Mouse (Mus musculus) spleen, postnatal 4 days (tissue): ENCODE measurements around the gene Ncbp3.

Experiments used
- DNase-seq, 2 experiments: peaks; one replicate each; pipeline ENCODE4 v3.0.0; 2022; ENCODE audit warnings: low spot score in 2 of 2

The Ncbp3 gene

GRCm38 (mm10) chr11:73047542-73047996 is at the start of gene Ncbp3:
Gene Ncbp3, plus strand, starts transcription at chr11:73047783.
- DNase-seq: peak; percentile 99

DNA sequence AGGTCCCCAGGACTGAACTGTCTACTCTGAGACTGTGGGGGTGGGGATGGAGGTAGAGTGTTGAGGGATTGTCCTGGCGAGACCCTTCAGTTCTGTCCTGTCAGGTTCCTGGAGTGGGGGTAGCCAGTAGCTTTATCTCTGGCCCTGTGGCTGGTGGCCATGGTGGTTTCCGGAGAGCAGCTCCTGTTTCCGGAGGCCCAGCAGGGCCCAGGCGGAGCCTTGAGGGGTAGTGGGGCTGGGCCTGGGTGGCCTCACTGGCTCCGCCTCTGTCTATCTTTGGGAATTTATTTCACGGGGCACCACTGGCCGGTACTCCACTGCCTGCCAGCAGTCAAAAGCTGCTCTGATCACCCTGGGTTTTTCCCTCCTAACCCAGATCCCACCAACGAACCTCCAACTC is 48.8 kb upstream of the Ncbp3 start, which contains the start of gene P2rx1:
P2rx1 (plus strand) TSS at position 333 of the 400 bp plus-strand sequence.
- DNase-seq: peak; percentile 50 to 75

DNA sequence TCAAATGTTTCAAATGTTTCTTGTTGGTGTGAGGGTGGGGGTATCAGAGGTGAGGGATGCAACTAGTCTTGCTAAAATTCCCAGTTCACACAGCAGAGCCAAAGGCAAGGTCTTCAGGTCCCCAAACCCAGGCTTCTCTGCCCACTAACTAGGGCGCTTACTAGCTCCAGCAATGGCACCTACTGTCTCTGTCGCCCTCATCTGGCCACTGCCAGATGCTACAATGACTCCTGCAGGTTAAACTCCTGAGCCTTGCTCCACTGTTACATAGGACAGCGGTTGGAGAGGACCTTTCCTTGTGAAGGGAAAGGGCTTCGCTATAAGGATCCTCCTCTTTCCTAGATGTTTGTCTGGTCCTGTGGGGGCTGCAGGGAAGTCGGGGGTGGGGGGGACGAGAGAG is 46.6 kb upstream of the Ncbp3 start:
- DNase-seq: peak; percentile 63 to 82

DNA sequence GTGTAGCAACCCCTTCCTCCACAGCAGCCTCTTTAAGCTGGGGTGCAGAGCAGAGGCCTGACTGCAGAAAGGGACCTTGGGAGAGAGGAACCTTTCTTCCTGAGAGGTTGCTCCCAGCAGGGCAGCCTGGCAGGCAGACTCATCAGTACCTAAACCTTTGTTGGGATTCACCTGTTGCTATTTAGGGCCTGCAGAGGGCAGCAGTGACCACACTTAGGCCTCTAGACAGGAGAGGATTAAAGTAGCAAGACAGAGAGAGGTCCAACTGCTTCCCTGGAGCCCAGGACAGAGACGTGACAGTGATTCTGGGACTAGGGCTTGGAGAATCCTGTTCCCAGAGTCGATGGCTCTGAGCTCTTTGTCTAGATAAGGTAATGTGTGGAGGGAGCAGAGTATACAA is 41.2 kb upstream of the Ncbp3 start:
- peak in 1 of 2 experiments; percentile 28 for DNase-seq

GRCm38 (mm10) chr11:73007113-73007512 is 40.5 kb upstream of the Ncbp3 start:
- no peak for DNase-seq

GRCm38 (mm10) chr11:73007698-73008481 is 39.7 kb upstream of the Ncbp3 start:
- peak; percentile 49 to 78 for DNase-seq

- no peak for DNase-seq
Measured at GRCm38 (mm10) chr11:73008826-73009225, 38.8 kb upstream of the Ncbp3 start.

DNA sequence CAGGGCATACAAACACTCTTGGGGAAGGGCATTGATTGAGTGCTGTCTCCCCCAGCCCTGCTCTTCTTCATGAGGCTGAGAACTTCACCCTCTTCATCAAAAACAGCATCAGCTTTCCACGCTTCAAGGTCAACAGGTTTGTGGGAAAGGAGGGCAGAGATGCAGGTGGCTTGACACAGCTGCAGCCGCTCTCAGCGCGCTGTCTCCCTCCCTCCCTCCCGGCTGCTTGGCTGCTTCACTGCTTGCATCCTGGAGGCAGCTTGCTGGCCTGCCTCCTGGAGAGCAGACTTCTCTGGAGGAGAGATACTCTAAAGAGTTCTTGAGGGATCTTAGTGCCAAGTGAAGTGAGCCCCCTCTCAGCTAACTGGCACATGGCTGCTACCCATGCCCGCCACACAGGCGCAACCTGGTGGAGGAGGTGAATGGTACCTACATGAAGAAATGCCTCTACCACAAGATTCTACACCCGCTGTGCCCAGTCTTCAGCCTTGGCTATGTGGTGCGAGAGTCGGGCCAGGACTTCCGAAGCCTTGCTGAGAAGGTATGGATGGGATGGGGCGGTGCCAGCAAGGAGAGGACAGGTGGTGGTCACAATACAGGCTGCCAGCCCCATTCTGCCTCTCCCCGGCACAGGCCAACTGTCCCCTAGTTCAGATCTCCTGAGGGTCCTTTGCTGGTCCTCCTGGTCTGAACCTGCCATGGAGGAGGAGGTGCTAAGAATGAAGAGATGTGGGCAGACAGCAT is 37.9 kb upstream of the Ncbp3 start:
- no peak for DNase-seq

DNA sequence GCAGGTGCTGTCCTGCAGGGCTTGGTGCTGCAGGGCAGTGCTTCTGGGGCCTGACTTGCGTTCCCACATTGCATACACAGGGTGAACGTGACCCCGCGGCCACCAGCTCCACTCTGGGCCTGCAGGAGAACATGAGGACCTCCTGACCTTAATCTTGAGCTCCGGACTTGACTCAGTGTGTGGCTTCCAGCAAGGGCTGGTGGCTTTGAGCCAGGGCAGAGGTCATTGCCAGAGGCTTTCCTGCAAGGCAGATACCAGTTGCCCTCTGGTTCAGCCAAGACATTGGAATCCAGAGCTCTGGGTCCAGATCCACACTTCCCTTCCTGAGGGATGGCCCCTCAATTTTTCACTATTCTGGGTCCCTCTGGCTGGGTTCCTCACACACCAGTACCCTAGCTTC is 33.6 kb upstream of the Ncbp3 start:
- no peak for DNase-seq

DNA sequence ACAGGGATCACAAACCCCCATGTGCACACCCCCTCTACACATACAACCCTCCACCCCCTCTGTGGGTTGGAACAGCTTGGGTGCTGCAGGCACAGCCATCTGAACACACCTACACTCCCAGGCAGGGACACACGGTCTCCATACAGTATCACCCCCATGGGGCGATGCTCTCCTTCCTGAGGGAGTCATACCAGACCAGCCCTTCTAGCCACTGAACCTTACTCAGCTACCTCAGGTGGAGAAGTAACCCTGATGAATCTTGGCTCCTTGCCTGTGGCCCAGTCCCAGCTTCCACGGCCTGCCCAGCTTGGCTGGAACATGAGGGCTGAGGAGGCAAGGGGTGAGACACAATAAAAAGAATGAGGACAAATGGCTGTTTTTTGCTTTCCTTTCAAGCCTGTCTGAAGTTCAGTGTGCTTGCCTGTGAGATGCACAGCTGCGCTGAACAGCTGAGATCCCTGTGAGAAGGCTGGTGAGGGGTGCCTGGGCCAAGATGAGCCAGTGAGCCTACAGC is 32.7 kb upstream of the Ncbp3 start:
- no peak for DNase-seq

GRCm38 (mm10) chr11:73015391-73016102 is 32.0 kb upstream of the Ncbp3 start:
- DNase-seq: no peak

- DNase-seq: no peak
Measured at GRCm38 (mm10) chr11:73016103-73016420, 31.5 kb upstream of the Ncbp3 start.

GRCm38 (mm10) chr11:73018471-73019146 is 29.0 kb upstream of the Ncbp3 start, which contains the start of gene Camkk1:
Gene Camkk1, plus strand, starts transcription at chr11:73019008.
- peak; percentile 82 to 90 for DNase-seq

DNA sequence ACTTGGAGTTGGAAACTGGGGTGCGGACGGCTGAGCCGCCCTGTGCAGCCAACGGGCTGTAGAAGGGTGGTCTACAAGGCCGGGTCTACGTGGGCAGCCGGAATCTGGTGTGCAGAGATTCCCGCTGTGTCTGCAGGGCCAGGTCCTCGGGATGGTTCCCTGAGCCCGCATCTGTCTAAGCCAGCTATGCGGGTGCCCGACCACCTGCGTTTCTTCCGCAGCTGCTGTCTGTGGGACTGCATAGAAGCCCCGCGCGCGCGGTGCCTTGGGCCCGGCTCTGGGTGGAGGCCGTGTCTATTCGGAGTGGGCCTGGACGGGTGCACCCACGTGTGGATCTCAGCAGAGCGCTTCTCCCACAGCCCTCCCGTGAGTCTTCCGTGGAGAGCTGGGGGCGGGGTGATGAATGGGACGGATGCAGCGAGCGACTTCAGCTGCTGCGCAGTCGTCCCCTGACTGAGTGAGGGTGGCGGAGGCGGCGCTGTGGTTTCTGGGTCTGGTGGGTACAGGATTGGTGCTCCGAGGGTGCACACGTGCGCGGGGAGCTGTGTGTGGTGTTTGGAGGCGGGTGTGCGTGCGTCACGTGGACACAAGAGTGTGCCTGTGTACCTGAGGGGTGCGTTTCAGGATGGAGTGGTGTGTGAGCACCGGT is 28.3 kb upstream of the Ncbp3 start:
- DNase-seq: peak; percentile 57 to 79

DNA sequence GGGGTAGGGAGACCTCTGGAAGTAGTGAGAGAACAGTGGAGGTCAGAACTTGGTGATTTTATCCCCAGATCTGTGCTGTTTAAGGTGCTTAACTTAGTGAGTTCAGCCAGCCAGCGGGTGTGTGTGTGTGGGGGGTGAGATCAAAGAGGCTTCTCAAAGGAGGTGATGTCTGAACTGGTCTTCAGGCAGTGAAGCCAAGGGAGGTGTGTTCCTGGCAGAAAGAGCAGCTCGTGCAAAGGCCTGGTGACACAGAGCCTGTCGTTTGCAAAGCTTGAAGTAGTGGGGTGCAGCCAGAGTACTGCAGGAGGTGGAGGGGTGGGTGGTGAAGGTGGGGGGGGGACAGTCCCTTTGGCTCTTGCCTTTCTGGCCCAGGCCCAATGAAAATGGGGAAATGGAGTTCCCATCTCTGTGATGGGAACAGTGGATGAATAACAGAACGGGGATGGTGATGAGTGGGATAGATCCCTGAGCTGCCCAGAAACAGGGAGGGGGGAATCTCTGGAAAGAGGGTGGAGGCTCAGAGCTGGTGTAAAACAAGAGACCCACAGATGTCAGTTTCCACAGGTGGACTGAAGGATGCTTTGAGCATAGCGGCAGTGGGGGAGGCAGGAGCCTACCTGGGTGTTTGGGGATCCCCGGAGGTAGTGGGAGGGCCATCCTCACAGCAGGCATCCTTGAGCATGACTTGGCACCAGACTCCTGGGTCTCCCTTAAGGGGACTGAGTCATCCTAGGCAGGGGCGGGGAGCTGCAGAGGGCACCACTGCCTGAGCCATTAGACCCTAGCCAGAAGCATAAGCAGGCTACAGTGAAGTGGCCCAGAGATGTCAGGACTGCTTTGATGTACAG is 26.4 kb upstream of the Ncbp3 start:
- no peak for DNase-seq

DNA sequence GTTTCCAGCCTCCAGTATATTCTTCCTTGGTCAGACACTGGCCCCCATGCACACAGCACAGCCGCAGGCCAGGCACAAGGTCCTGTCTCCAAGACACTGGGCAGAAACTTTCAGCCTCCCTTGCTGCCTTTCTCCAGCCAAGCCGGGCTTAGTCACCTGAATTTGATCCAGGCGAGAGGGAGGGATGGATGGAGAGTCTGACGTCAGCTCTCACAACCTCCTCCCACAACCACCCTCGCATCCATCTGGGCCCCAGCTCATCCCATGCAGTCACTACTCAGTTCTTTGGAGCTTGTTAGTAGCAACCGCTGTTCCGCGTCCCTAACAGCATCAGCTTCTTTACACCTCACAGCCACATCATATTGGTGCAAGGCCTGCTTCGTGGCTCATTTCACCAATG is 24.5 kb upstream of the Ncbp3 start:
- no peak for DNase-seq

GRCm38 (mm10) chr11:73023827-73024226 is 23.8 kb upstream of the Ncbp3 start:
- no peak for DNase-seq

- DNase-seq: peak; percentile 53 to 73
Measured at GRCm38 (mm10) chr11:73024236-73024904, 23.2 kb upstream of the Ncbp3 start.

- no peak for DNase-seq
Measured at GRCm38 (mm10) chr11:73026961-73027360, 20.6 kb upstream of the Ncbp3 start.
